Mouse (Mus musculus) myocyte (in vitro differentiated cells): ENCODE results near the gene Slc18a2.

ENCODE experiments used
- CEBPB ChIP-seq: IDR thresholded peaks from 2 replicates; pipeline ENCODE4 v1.6.1; 2011; ENCODE audit warnings: mild to moderate bottlenecking, moderate library complexity; ENCODE audit not compliant: poor library complexity, insufficient read depth, severe bottlenecking
- E2F4 ChIP-seq: IDR thresholded peaks from one replicate; pipeline ENCODE4 v1.6.1; 2011; ENCODE audit warnings: mild to moderate bottlenecking, control low read depth, moderate library complexity; ENCODE audit not compliant: insufficient read depth
- MAX ChIP-seq: IDR thresholded peaks from one replicate; pipeline ENCODE4 v1.6.1; 2011; ENCODE audit warnings: low read depth, mild to moderate bottlenecking, control low read depth
- MYOD1 ChIP-seq, 3 experiments: IDR thresholded peaks; one replicate each; pipeline ENCODE4 v1.6.1; 2011; ENCODE audit warnings: control low read depth in 2 of 3, low read depth in 2 of 3, mild to moderate bottlenecking in 2 of 3, moderate library complexity in 1 of 3; ENCODE audit not compliant: insufficient read length in 2 of 3, control insufficient read depth in 1 of 3
- MYOG ChIP-seq, 3 experiments: IDR thresholded peaks; one replicate each; pipeline ENCODE4 v1.6.1; 2011; ENCODE audit warnings: control low read depth in 2 of 3, low read depth in 2 of 3, mild to moderate bottlenecking in 2 of 3; ENCODE audit not compliant: insufficient read length in 2 of 3, control insufficient read depth in 1 of 3, insufficient read depth in 1 of 3
- POLR2A ChIP-seq: IDR thresholded peaks from one replicate; pipeline ENCODE4 v1.6.1; 2011; ENCODE audit warnings: low read depth, mild to moderate bottlenecking, control low read depth, moderate library complexity; ENCODE audit not compliant: insufficient read length
- POLR2AphosphoS2 ChIP-seq: IDR thresholded peaks from one replicate; pipeline ENCODE4 v1.6.1; 2011; ENCODE audit warnings: low read depth, control low read depth; ENCODE audit not compliant: insufficient read length
- REST ChIP-seq: IDR thresholded peaks from one replicate; pipeline ENCODE4 v1.6.1; 2011; ENCODE audit warnings: mild to moderate bottlenecking, control low read depth, moderate library complexity; ENCODE audit not compliant: insufficient read depth, insufficient read length
- SRF ChIP-seq: IDR thresholded peaks from one replicate; pipeline ENCODE4 v1.6.1; 2011; ENCODE audit warnings: low read depth; ENCODE audit not compliant: control insufficient read depth, insufficient read length
- TCF12 ChIP-seq: IDR thresholded peaks from one replicate; pipeline ENCODE4 v1.6.1; 2011; ENCODE audit warnings: mild to moderate bottlenecking, control low read depth; ENCODE audit not compliant: poor library complexity, insufficient read depth, severe bottlenecking
- TCF3 ChIP-seq: IDR thresholded peaks from one replicate; pipeline ENCODE4 v1.6.1; 2011; ENCODE audit warnings: low read depth, control low read depth; ENCODE audit not compliant: insufficient read length
- USF1 ChIP-seq: IDR thresholded peaks from one replicate; pipeline ENCODE4 v1.6.1; 2011; ENCODE audit warnings: low read depth, mild to moderate bottlenecking, control low read depth, moderate library complexity

GRCm38 (mm10) chr19:59289811-59290210 is 29.1 kb downstream of the Slc18a2 start:
- no peak for TF ChIP-seq E2F4
- TF ChIP-seq POLR2AphosphoS2, result no peak
- TF ChIP-seq MAX, result no peak
- no peak for TF ChIP-seq TCF3
- no peak for TF ChIP-seq POLR2A
- TF ChIP-seq CEBPB, result no peak
- no peak for TF ChIP-seq USF1
- no peak for TF ChIP-seq TCF12
- no peak for TF ChIP-seq SRF
- TF ChIP-seq MYOG (IDR thresholded peaks at IDR 0.05; ENCODE audit: control insufficient read depth in 1 of 3, insufficient read depth in 1 of 3, insufficient read length in 2 of 3, low read depth in 2 of 3), result no peak
- no peak for TF ChIP-seq MYOD1 (IDR thresholded peaks at IDR 0.05; ENCODE audit: control insufficient read depth in 1 of 3, insufficient read length in 2 of 3, low read depth in 2 of 3)
- TF ChIP-seq REST, result no peak
